ENCODE assay signal across 8 mouse cellular contexts in the genomic region with DNA sequence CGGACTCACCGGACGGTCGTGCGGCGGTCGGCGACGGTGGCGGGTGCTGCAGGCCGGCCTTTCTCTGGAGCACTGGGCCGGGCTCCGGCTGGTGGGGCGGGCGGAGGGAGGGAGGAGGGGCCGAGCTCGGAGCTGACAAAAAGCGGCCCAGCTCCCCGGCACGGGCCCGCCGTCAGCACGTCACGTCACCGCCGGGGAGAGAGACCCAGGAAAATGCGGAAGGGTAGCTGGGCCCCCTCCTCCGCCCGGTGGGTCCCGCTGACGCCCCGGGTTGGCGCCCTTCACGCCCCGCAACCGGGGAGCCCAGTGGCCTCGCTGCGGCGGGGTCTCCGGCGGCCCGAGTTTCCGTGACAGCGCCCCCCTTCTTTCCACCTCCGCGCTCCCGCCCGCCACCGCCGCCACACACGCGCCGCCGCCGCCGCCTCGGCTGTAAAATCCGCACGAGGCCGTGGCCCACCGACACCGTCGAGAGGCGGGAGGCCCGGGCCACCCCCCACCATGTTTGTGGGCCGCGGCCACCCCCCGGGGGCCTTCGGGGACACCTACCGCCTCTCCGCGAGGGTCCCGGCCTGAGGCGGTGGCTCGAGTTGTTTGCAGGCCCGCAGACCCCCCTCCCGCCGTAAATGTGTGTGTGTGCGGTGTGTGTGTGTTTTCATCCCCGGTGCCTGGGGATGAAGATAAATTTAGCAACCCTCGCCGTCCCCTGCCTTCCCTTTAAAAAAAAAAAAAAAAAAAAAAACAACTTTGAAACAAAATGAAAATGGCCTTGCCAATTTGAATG. TPM values are rescaled to one million over a fixed set of nuclear protein-coding genes. Genes with fewer than 3 reads are reported as not detected.
DNase-seq lines count a peak whose midpoint lies in the region; ATAC-seq and TF ChIP-seq lines count a peak whose summit lies in the region.

TSS of gene Zfx (minus strand) at position 644 of the 781 bp plus-strand sequence.

- peak within 1 kb of the TSS; percentile 59 for H3K4me2 ChIP-seq in forebrain, postnatal 0 days (ENCODE audit: low read depth)
- H3K4me2 ChIP-seq in lung, embryonic 14.5 days: peak within 1 kb of the TSS; percentile 54
- peak within 1 kb of the TSS; percentile 64 for H3K4me2 ChIP-seq in neural tube, embryonic 15.5 days

- peak within 1 kb of the TSS; percentile 83 for H3K9ac ChIP-seq in forebrain, postnatal 0 days
- peak within 1 kb of the TSS; percentile 94 for H3K9ac ChIP-seq in lung, embryonic 14.5 days
- peak within 1 kb of the TSS; percentile 77 for H3K9ac ChIP-seq in neural tube, embryonic 15.5 days (replicated peaks)

- DNase-seq in G1E (ENCODE audit: low spot score): peak; percentile 57
- DNase-seq in cerebellum, adult 2 months: peak; percentile 76 to 80
- DNase-seq in forebrain, postnatal 0 days: peak; percentile 69
- DNase-seq in heart, postnatal 25 days (ENCODE audit: low spot score): peak; percentile 38
- DNase-seq in layer of hippocampus, adult 2 months (ENCODE audit: low spot score in 2 of 2): peak; percentile 30 to 40
- peak; percentile 70 for DNase-seq in lung, embryonic 14.5 days
- peak; percentile 42 to 53 for DNase-seq in thymus, adult 18-20 months

- peak within 1 kb of the TSS; percentile 73 for H3K4me3 ChIP-seq in G1E (ENCODE audit: low read depth, low read length)
- peak within 1 kb of the TSS; percentile 61 for H3K4me3 ChIP-seq in cerebellum, adult 2 months (replicated peaks; ENCODE audit: insufficient read depth, low read depth, low read length)
- peak within 1 kb of the TSS; percentile 53 for H3K4me3 ChIP-seq in forebrain, postnatal 0 days (ENCODE audit: low read depth, low read length)
- peak within 1 kb of the TSS; percentile 66 for H3K4me3 ChIP-seq in layer of hippocampus, adult 2 months
- H3K4me3 ChIP-seq in lung, embryonic 14.5 days (ENCODE audit: low read depth, low read length): peak within 1 kb of the TSS; percentile 60
- H3K4me3 ChIP-seq in neural tube, embryonic 15.5 days (replicated peaks): peak within 1 kb of the TSS; percentile 55

- no peak for TF ChIP-seq POLR2A in cerebellum, adult 2 months (IDR thresholded peaks at IDR 0.05; ENCODE audit: borderline replicate concordance, insufficient read depth, low read length)

- WGBS in cerebellum, adult 2 months: 8% methylated on average over 32 of the region's 82 CpGs
- 32% methylated on average over 50 of the region's 82 CpGs for WGBS in forebrain, postnatal 0 days
- WGBS in lung, embryonic 14.5 days: 6% methylated on average over 37 of the region's 82 CpGs
- 21% methylated on average over 41 of the region's 82 CpGs for WGBS in neural tube, embryonic 15.5 days

- H3K27ac ChIP-seq in cerebellum, adult 2 months (ENCODE audit: insufficient read depth, low read length): peak within 1 kb of the TSS; percentile 96
- H3K27ac ChIP-seq in forebrain, postnatal 0 days (ENCODE audit: low read depth, low read length): peak within 1 kb of the TSS; percentile 99
- H3K27ac ChIP-seq in layer of hippocampus, adult 2 months: peak within 1 kb of the TSS; percentile 98
- peak within 1 kb of the TSS; percentile 99 for H3K27ac ChIP-seq in lung, embryonic 14.5 days (ENCODE audit: low read depth)
- peak within 1 kb of the TSS; percentile 97 for H3K27ac ChIP-seq in neural tube, embryonic 15.5 days (replicated peaks)

- no peak for TF ChIP-seq CTCF in G1E (IDR thresholded peaks at IDR 0.05; ENCODE audit: low read depth, low read length)
- TF ChIP-seq CTCF in cerebellum, adult 2 months (IDR thresholded peaks at IDR 0.05; ENCODE audit: borderline replicate concordance, insufficient read depth, low read depth, low read length): no peak
- TF ChIP-seq CTCF in forebrain, postnatal 0 days (IDR thresholded peaks at IDR 0.05; ENCODE audit: low read depth): no peak
- peak; percentile 46 for TF ChIP-seq CTCF in layer of hippocampus, adult 2 months (conservative IDR thresholded peaks at IDR 0.05)
- no peak for TF ChIP-seq CTCF in lung, embryonic 14.5 days (IDR thresholded peaks at IDR 0.05; ENCODE audit: low read depth)

- H3K27me3 ChIP-seq in G1E (ENCODE audit: insufficient read depth, low read length): no peaks in the 10 kb centered on the region
- H3K27me3 ChIP-seq in cerebellum, adult 2 months (ENCODE audit: control insufficient read depth, insufficient read depth, low read length): no peaks in the 10 kb centered on the region
- H3K27me3 ChIP-seq in forebrain, postnatal 0 days (ENCODE audit: insufficient read depth, low read length): no peaks in the 10 kb centered on the region; the same call in 1 of the 2 replicates
- no peaks in the 10 kb centered on the region for H3K27me3 ChIP-seq in lung, embryonic 14.5 days (ENCODE audit: insufficient read depth, low read length)
- H3K27me3 ChIP-seq in neural tube, embryonic 15.5 days (replicated peaks): peaks cover 27% of the 10 kb centered on the region

- intact Hi-C loops in heart, postnatal 25 days (cut with DNase I): loop anchor here (2.0 to 5.0 kb wide), 2 partner anchors 54 to 76 kb away; no protein-coding TSS in a partner anchor

- H3K4me1 ChIP-seq in G1E (ENCODE audit: insufficient read depth, low read depth, low read length): peaks cover 6% of the 10 kb centered on the region
- no peaks in the 10 kb centered on the region for H3K4me1 ChIP-seq in cerebellum, adult 2 months (ENCODE audit: control insufficient read depth, insufficient read depth, low read length)
- no peaks in the 10 kb centered on the region for H3K4me1 ChIP-seq in forebrain, postnatal 0 days (ENCODE audit: insufficient read depth)
- no peaks in the 10 kb centered on the region for H3K4me1 ChIP-seq in lung, embryonic 14.5 days (ENCODE audit: insufficient read depth)
- H3K4me1 ChIP-seq in neural tube, embryonic 15.5 days: peaks cover 4% of the 10 kb centered on the region

- ATAC-seq in G1E (ENCODE audit: extremely low read depth, insufficient number of reproducible peaks, low FRiP score, poor library complexity, severe bottlenecking): peak; percentile 29; the same call in 1 of the 2 replicates
- ATAC-seq in forebrain, postnatal 0 days: peak; percentile 73
- ATAC-seq in lung, embryonic 14.5 days (ENCODE audit: insufficient read depth): peak; percentile 84
- ATAC-seq in neural tube, embryonic 15.5 days (ENCODE audit: low FRiP score): peak; percentile 83

- H3K9me3 ChIP-seq in G1E (replicated peaks): no peaks in the 10 kb centered on the region
- no peaks in the 10 kb centered on the region for H3K9me3 ChIP-seq in forebrain, postnatal 0 days (ENCODE audit: low read length)
- no peaks in the 10 kb centered on the region; the same call in 1 of the 2 replicates for H3K9me3 ChIP-seq in lung, embryonic 14.5 days (ENCODE audit: low read depth, low read length)
- H3K9me3 ChIP-seq in neural tube, embryonic 15.5 days (replicated peaks): no peaks in the 10 kb centered on the region

- no peaks in the 10 kb centered on the region for H3K36me3 ChIP-seq in G1E (replicated peaks)
- H3K36me3 ChIP-seq in forebrain, postnatal 0 days (ENCODE audit: insufficient read depth): no peaks in the 10 kb centered on the region
- H3K36me3 ChIP-seq in lung, embryonic 14.5 days (ENCODE audit: insufficient read depth): no peaks in the 10 kb centered on the region
- H3K36me3 ChIP-seq in neural tube, embryonic 15.5 days: no peaks in the 10 kb centered on the region

RNA-seq across cellular contexts. Expression of gene Zfx, which starts in this region (rescaled TPM):
- total RNA-seq in G1E (2014; fragmentation: Nextera tagmentation) (41.8 and 60.7 TPM in 2 replicates), G1E (2017) (36.8 and 49.4 TPM in 2 replicates)
- polyA plus RNA-seq in G1E (2012): 1.5 and 2.0 TPM in 2 replicates
- 12.4 and 14.5 TPM in 2 replicates for polyA plus RNA-seq in cerebellum, adult 2 months (2012; rRNA removed)
- total RNA-seq in forebrain, postnatal 0 days (2014; rRNA removed): 27.3 and 41.9 TPM in 2 replicates
- polyA plus RNA-seq in forebrain, postnatal 0 days (2015; fragmentation: Nextera tagmentation; extraction: Ambion mirVana): 12.7 and 18.2 TPM in 2 replicates
- 10 to 100 TPM; 21.5 to 25.9 TPM for total RNA-seq in heart, postnatal 25 days (2021)
- total RNA-seq in layer of hippocampus, adult 2 months (2021): 10 to 100 TPM; 34.2 to 38.4 TPM
- polyA plus RNA-seq in lung, embryonic 14.5 days (2014; fragmentation: Nextera tagmentation; extraction: Ambion mirVana): 32.2 and 37.5 TPM in 2 replicates
- 16.6 and 20.8 TPM in 2 replicates for polyA plus RNA-seq in neural tube, embryonic 15.5 days (2015; fragmentation: Nextera tagmentation; extraction: Ambion mirVana)

Comparison
In these comparisons a context has a peak if more than half of its experiments do, and no peak if none do; other contexts are left out.
1. Peak in every context shown above with its lines: DNase-seq, ATAC-seq, H3K4me3 ChIP-seq and H3K27ac ChIP-seq.
2. ATAC-seq: peak in every context shown above with its lines; median percentile 84 in lung, embryonic 14.5 days; 83 in neural tube, embryonic 15.5 days; 73 in forebrain, postnatal 0 days; 29 in G1E.